Mouse (Mus musculus) stomach, postnatal 0 days (tissue): ENCODE data around the gene Ifrd2. TPM values are rescaled to one million over a fixed set of nuclear protein-coding genes. Genes with fewer than 3 reads are reported as not detected.
"Not testable (repeated sequence)": the region's sequence is repeated elsewhere in the genome, so short reads cannot be mapped to it uniquely, and the experiment has no call there.

Experiments used
- ATAC-seq: fragments of 200-750 bp; cut with Nextera tagmentation; 2 replicates; pipeline ENCODE4 v1.8.0; 2017; ENCODE audit not compliant: low FRiP score, low TSS enrichment
- DNase-seq: peaks from one replicate; pipeline ENCODE4 v3.0.0-alpha.2; 2016; ENCODE audit warnings: low spot score
- H3K27ac ChIP-seq: fragments of 300-500 bp; sonication (generic); replicated peaks from 2 replicates; pipeline ENCODE4 v1.5.1; 2014; ENCODE audit warnings: mild to moderate bottlenecking, control low read depth
- H3K27me3 ChIP-seq: fragments of 300-500 bp; sonication (generic); 2 replicates; pipeline ENCODE4 v1.6.1; 2014; ENCODE audit warnings: low read length; ENCODE audit not compliant: control insufficient read depth, insufficient read depth
- H3K36me3 ChIP-seq: fragments of 300-500 bp; sonication (generic); 2 replicates; pipeline ENCODE4 v1.6.1; 2014; ENCODE audit warnings: low read length, mixed read lengths; ENCODE audit not compliant: control insufficient read depth, insufficient read depth
- H3K4me1 ChIP-seq: fragments of 300-500 bp; sonication (generic); replicated peaks from 2 replicates; pipeline ENCODE4 v1.6.1; 2014; ENCODE audit warnings: antibody characterized with exemption; ENCODE audit not compliant: control insufficient read depth, insufficient read depth
- H3K4me2 ChIP-seq: fragments of 300-500 bp; sonication (generic); replicated peaks from 2 replicates; pipeline ENCODE4 v1.6.1; 2014; ENCODE audit warnings: low read depth, mild to moderate bottlenecking, control low read depth, moderate library complexity
- H3K4me3 ChIP-seq: fragments of 300-500 bp; sonication (generic); 2 replicates; pipeline ENCODE4 v1.5.1; 2014; ENCODE audit warnings: low read depth, low read length, control low read depth
- H3K9ac ChIP-seq: fragments of 300-500 bp; sonication (generic); 2 replicates; pipeline ENCODE4 v1.6.1; 2014; ENCODE audit warnings: mild to moderate bottlenecking, low read length, control low read depth, mixed read lengths
- H3K9me3 ChIP-seq: fragments of 300-500 bp; sonication (generic); 2 replicates; pipeline ENCODE4 v1.6.1; 2016; ENCODE audit warnings: low read length; ENCODE audit not compliant: control insufficient read depth
- CTCF ChIP-seq: IDR thresholded peaks from 2 replicates; pipeline ENCODE4 v1.5.1; 2016; ENCODE audit warnings: antibody characterized with exemption, low read depth, mild to moderate bottlenecking, moderate library complexity
- EP300 ChIP-seq: optimal IDR thresholded peaks from 2 replicates; pipeline ENCODE3; 2016; ENCODE audit warnings: antibody characterized with exemption
- WGBS: fragments of 180-500 bp; shearing (Covaris S2); extraction: QIAGEN DNeasy Blood & Tissue Kit; methylation state at CpG from one replicate; pipeline ENCODE4 v1.1.7; 2014; 5-methylcytosine and 5-hydroxymethylcytosine counted together
- polyA plus RNA-seq: library from polyadenylated mRNA; unstranded; fragments of >200 nt; fragmentation: Nextera tagmentation; extraction: Ambion mirVana; gene quantifications from 2 replicates; pipeline ENCODE4 v1.2.1, GENCODE M21; 2015

Gene Ifrd2
- polyA plus RNA-seq, 1 experiment from 2014 or later = 35.5 TPM

DNA sequence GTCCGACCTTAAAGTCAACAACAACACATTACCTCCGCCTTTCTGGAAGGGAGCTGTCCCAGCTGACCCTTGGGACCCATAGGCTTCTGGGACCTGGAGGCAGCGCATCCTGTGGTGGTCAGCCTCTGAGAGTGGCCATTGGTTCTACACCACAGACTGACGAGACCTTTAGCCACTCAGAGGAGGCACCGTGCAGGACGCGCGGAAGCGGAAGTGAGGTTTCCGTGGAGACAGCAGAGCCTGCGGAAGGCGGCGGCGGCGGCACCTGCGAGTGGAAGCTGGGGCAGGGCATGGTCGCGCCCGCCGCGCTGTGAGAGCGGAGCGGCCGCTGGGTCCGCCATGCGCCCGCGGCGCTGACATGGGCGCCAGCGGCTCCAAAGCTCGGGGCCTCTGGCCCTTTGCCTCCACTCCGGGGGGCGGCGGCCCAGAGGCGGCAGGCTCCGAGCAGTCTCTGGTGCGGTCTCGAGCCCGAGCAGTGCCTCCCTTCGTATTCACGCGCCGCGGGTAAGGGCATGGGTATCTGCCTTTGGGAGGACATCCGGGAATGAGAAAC lies 24.3 kb upstream of the Ifrd2 start, which contains the start of gene Tusc2:
Gene Tusc2, plus strand, starts transcription at position 227 of the 553 bp plus-strand sequence.
- ATAC-seq = peak; percentile 94
- peak within 1 kb of the TSS; percentile 84 for H3K27ac ChIP-seq
- peaks cover 6% of the 10 kb centered on the region; the same call in 1 of the 2 replicates for H3K4me1 ChIP-seq
- peak within 1 kb of the TSS; percentile 86 for H3K4me2 ChIP-seq
- H3K9me3 ChIP-seq = no peaks in the 10 kb centered on the region
- peak within 1 kb of the TSS; percentile 82 for H3K9ac ChIP-seq
- H3K36me3 ChIP-seq = peaks cover 26% of the 10 kb centered on the region
- peak within 1 kb of the TSS; percentile 79 for H3K4me3 ChIP-seq
- DNase-seq = peak; percentile 96
- 1% methylated on average over 46 of the region's 46 CpGs for WGBS
- H3K27me3 ChIP-seq = no peaks in the 10 kb centered on the region
- no peak for TF ChIP-seq CTCF
- no peak for TF ChIP-seq EP300

DNA sequence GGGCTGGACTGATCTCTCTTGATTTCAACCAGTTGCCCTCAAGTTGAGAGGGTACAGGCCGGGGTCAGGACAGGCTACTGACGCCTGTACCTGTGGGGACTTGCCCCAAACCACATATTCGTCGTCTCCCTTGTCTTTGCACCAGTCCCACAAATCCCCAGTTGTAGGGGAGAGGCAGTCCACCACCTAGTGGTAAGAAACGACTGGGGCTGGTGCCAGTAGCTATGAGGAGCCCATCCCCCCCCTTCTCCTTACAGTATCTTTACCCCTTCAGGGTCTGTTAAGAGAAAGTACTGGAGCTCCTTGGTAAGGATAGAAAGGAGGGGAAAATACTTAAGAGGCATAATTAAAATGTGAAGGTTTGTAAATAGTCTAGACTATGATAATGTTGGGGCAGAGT lies 21.9 kb upstream of the Ifrd2 start:
- H3K27me3 ChIP-seq, H3K9me3 ChIP-seq, ATAC-seq, H3K4me3 ChIP-seq, H3K4me2 ChIP-seq, DNase-seq, H3K9ac ChIP-seq: not testable (repeated sequence)
- TF ChIP-seq CTCF = peak; percentile 60
- H3K27ac ChIP-seq = peak overlapping the region; percentile 71
- peaks cover 10% of the 10 kb centered on the region for H3K36me3 ChIP-seq
- H3K4me1 ChIP-seq = peaks cover 14% of the 10 kb centered on the region
- WGBS = 32% methylated on average over 5 of the region's 5 CpGs

GRCm38 (mm10) chr9:107566041-107566709 lies 21.3 kb upstream of the Ifrd2 start:
- Histone ChIP-seq H3K4me1 (peaks cover 17% of the 10 kb centered on the region), H3K4me3 (no peak overlapping the region), H3K9me3 (no peaks in the 10 kb centered on the region), H3K9ac (no peak overlapping the region), H3K36me3 (peaks cover 10% of the 10 kb centered on the region), H3K27ac (peak overlapping the region; percentile 86), H3K27me3 (no peaks in the 10 kb centered on the region), H3K4me2 (no peak overlapping the region)
- 42% methylated on average over 15 of the region's 15 CpGs for WGBS
- ATAC-seq = no peak
- TF ChIP-seq CTCF (peak; percentile 88), EP300 (no peak)
- DNase-seq = peak; percentile 90

GRCm38 (mm10) chr9:107566855-107567254 lies 20.6 kb upstream of the Ifrd2 start:
- WGBS = 48% methylated on average over 3 of the region's 3 CpGs

DNA sequence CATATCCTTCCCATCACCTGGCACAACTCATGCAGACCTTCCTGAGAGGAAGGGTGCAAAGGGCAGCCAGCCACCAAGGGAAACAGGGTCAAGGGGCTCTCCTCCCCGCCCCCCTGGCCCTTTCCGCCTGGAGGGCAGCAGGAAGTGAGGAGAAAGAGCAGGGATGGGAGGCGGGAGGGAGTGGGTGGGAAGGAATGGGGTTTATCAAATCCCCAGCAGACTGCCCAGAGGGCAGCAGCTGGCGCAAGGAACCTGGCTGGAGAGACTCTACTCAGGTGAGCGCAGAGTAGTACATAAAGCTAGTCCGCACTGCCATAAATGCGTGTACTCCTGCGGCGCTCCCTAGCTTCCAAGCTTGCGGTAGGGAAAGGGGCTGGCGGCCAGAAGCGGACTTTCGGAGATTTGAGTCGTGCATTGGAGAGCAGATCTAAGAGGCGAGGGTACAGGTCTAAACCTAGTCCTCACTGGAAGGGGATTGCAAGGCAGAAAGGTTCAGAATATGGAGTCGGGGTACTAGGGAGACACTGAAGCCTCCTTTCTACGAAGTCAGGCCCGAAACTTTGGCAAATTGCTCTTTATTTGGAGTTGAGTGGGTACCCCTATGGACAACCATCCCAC lies 19.6 kb upstream of the Ifrd2 start, which contains the start of gene Hyal2:
Gene Hyal2, plus strand, starts transcription at position 244 of the 618 bp plus-strand sequence.
- Histone ChIP-seq H3K4me2 (peak within 1 kb of the TSS; percentile 71), H3K4me1 (peaks cover 17% of the 10 kb centered on the region), H3K27me3 (no peaks in the 10 kb centered on the region), H3K4me3 (peak within 1 kb of the TSS; percentile 76), H3K36me3 (peaks cover 6% of the 10 kb centered on the region; the same call in 1 of the 2 replicates), H3K27ac (peak within 1 kb of the TSS; percentile 86), H3K9me3 (no peaks in the 10 kb centered on the region), H3K9ac (peak within 1 kb of the TSS; percentile 82)
- DNase-seq (peak; percentile 53), ATAC-seq (no peak)
- TF ChIP-seq EP300 (no peak), CTCF (0 out of 2 replicates have a peak, but pooled peaks have one; percentile 16)
- 13% methylated on average over 18 of the region's 18 CpGs for WGBS

More at GRCm38 (mm10) chr9:107566855-107567254, 20.6 kb upstream of the Ifrd2 start:
- ATAC-seq (peak; percentile 11), DNase-seq (no peak)
- no peaks in the 10 kb centered on the region for H3K9me3 ChIP-seq
- no peaks in the 10 kb centered on the region for H3K27me3 ChIP-seq
- H3K4me1 ChIP-seq = peaks cover 17% of the 10 kb centered on the region
- H3K36me3 ChIP-seq = peaks cover 4% of the 10 kb centered on the region; the same call in 1 of the 2 replicates
- TF ChIP-seq CTCF (peak; percentile 27), EP300 (no peak)
- peak overlapping the region; percentile 86 for H3K27ac ChIP-seq
- no peak overlapping the region for H3K9ac ChIP-seq
- H3K4me2 ChIP-seq = no peak overlapping the region
- no peak overlapping the region for H3K4me3 ChIP-seq
